Mouse (Mus musculus) heart, embryonic 13.5 days (tissue): ENCODE data around the gene Gpr119. TPM values are rescaled to one million over a fixed set of nuclear protein-coding genes. Genes with fewer than 3 reads are reported as not detected.

Source experiments
- ATAC-seq: fragments of 200-750 bp; cut with Nextera tagmentation; 2 replicates; pipeline ENCODE4 v1.8.0; 2017; ENCODE audit warnings: moderate TSS enrichment; ENCODE audit not compliant: insufficient number of reproducible peaks, low FRiP score, low TSS enrichment; ENCODE audit errors: extremely low read depth
- H3K27ac ChIP-seq: fragments of 300-500 bp; sonication (generic); replicated peaks from 2 replicates; pipeline ENCODE4 v1.5.1; 2015; ENCODE audit warnings: moderate library complexity, mild to moderate bottlenecking, inconsistent platforms
- H3K27me3 ChIP-seq: fragments of 300-500 bp; sonication (generic); replicated peaks from 2 replicates; pipeline ENCODE4 v1.6.1; 2015; ENCODE audit warnings: mild to moderate bottlenecking, inconsistent platforms
- H3K36me3 ChIP-seq: fragments of 300-500 bp; sonication (generic); 2 replicates; pipeline ENCODE4 v1.6.1; 2015; ENCODE audit warnings: mild to moderate bottlenecking, inconsistent platforms
- H3K4me1 ChIP-seq: fragments of 300-500 bp; sonication (generic); 2 replicates; pipeline ENCODE4 v1.6.1; 2015; ENCODE audit warnings: inconsistent platforms
- H3K4me2 ChIP-seq: fragments of 300-500 bp; sonication (generic); 2 replicates; pipeline ENCODE4 v1.6.1; 2015; ENCODE audit warnings: inconsistent platforms, mild to moderate bottlenecking, moderate library complexity
- H3K4me3 ChIP-seq: fragments of 300-500 bp; sonication (generic); 2 replicates; pipeline ENCODE4 v1.5.1; 2015; ENCODE audit warnings: moderate library complexity, mild to moderate bottlenecking, inconsistent platforms
- H3K9ac ChIP-seq: fragments of 300-500 bp; sonication (generic); 2 replicates; pipeline ENCODE4 v1.6.1; 2015; ENCODE audit warnings: inconsistent platforms, mild to moderate bottlenecking, moderate library complexity
- H3K9me3 ChIP-seq: fragments of 300-500 bp; sonication (generic); 2 replicates; pipeline ENCODE4 v1.6.1; 2016; ENCODE audit warnings: inconsistent platforms
- WGBS: fragments of 180-500 bp; shearing (Covaris S2); methylation state at CpG from one replicate; pipeline ENCODE4 v1.1.7; 2015; ENCODE audit warnings: mixed read lengths; 5-methylcytosine and 5-hydroxymethylcytosine counted together
- microRNA-seq: library from miRNA; unstranded; fragments of <30 nt; microRNA quantifications from one replicate; pipeline ENCODE4, GENCODE M21; 2016
- polyA plus RNA-seq: library from polyadenylated mRNA; unstranded; fragments of >200 nt; fragmentation: Nextera tagmentation; extraction: Ambion mirVana; gene quantifications from 2 replicates; pipeline ENCODE4 v1.2.1, GENCODE M21; 2015

Gene Gpr119
- polyA plus RNA-seq, 1 experiment from 2014 or later, result not detected

DNA sequence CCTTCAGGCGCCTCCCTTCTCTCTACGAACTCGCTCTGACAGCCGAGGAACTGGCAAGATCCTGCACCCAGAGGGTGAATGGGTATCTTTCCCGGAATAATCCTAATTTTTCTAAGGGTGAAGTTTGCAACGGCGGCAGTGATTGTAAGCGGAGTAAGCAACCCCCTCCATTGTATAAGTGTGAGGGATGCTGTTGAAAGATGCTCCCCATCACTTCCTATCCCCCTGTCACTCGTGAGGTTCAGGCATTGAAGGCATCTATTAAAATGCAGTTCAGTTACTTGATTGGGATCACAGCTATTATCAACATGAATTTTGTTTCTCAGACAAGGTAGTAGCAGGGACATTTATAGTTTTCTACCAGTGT, 50.2 kb downstream of the Gpr119 start:
- 16% methylated on average over 9 of the region's 9 CpGs for WGBS
- Histone ChIP-seq H3K4me3 (peak overlapping the region; percentile 69), H3K9ac (peak overlapping the region; percentile 77), H3K4me1 (no peaks in the 10 kb centered on the region), H3K4me2 (peak overlapping the region; percentile 73), H3K27me3 (no peaks in the 10 kb centered on the region), H3K36me3 (no peaks in the 10 kb centered on the region), H3K27ac (peak overlapping the region; percentile 80; the same call in 1 of the 2 replicates), H3K9me3 (no peaks in the 10 kb centered on the region)
- no peak for ATAC-seq

DNA sequence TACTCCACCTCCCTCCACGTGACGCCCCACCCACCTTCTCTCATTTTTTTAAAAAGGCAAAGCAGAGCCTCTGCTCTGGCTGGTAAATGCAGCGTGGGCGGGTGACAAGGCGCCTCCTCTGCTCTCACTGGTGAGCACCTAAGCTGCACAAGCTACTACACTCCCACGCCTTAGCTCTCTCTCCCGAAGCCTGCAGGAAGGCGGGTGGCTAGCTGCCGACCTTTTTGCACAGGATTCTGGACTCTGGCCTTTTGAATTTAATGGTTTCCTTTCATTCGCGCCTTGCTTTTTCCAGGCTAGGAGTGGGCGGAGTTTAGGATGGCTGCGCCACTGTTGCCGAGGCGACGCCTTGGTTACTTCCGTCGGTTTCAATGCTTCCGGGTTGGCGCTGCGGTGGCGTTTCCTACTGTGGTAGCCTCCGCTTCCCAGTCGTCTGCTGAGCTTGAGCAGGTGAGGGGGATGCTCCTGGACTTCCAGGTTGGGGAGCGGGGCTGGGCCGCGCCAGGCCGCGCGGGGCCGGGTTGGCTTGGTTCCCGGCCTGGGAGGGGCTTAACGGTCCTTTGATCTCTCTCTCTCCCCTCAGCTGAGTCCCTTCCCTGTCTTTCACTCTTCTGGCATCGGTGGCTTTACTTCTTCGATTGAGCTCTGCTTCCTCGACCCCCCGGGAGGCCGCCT, 50.8 kb downstream of the Gpr119 start, which contains the start of gene Slc25a14:
Slc25a14 (plus strand) TSS at position 35 of the 675 bp plus-strand sequence.
- Histone ChIP-seq H3K9me3 (no peaks in the 10 kb centered on the region), H3K9ac (peak within 1 kb of the TSS; percentile 77), H3K4me2 (peak within 1 kb of the TSS; percentile 73), H3K4me3 (peak within 1 kb of the TSS; percentile 69), H3K36me3 (no peaks in the 10 kb centered on the region), H3K27me3 (no peaks in the 10 kb centered on the region), H3K27ac (peak within 1 kb of the TSS; percentile 80), H3K4me1 (no peaks in the 10 kb centered on the region)
- 9% methylated on average over 38 of the region's 38 CpGs for WGBS
- ATAC-seq, result peak; percentile 77; the same call in 1 of the 2 replicates

DNA sequence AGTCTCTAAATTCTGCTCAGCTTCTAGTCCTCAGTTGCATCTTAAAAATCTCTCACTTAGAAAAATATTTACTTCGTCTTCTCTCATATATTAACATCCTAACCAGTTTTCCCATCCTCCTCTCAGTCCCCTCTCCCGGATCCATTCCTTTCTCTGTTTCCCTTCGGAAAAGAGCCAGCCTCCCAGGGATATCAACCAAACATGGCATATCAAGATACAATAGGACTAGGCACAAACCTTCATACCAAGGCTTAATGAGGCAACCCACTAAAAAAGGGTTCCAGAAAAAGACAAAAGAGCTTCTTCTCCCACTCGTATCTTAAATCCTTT, 51.3 kb downstream of the Gpr119 start:
- H3K9me3 ChIP-seq, result no peaks in the 10 kb centered on the region
- H3K27me3 ChIP-seq, result no peaks in the 10 kb centered on the region
- H3K27ac ChIP-seq, result peak overlapping the region; percentile 80
- no peak for ATAC-seq
- peak overlapping the region; percentile 77 for H3K9ac ChIP-seq
- H3K4me1 ChIP-seq, result no peaks in the 10 kb centered on the region
- 16% methylated on average over 4 of the region's 4 CpGs for WGBS
- H3K36me3 ChIP-seq, result no peaks in the 10 kb centered on the region
- H3K4me2 ChIP-seq, result peak overlapping the region; percentile 73
- peak overlapping the region; percentile 69 for H3K4me3 ChIP-seq

Small RNAs within 50 kb of the gene (microRNA-seq; reads per million reads assigned to microRNA genes)
- gene Gm27828, result not detected

Other genes starting within 250 kb of the Gpr119 start
- 9.2 and 10.3 TPM in 2 replicates for gene Elf4, start 211.3 kb downstream of the Gpr119 start, polyA plus RNA-seq
- 92.6 and 98.1 TPM in 2 replicates for gene Aifm1, start 160.9 kb downstream of the Gpr119 start, polyA plus RNA-seq
- gene Rab33a, start 155.2 kb downstream of the Gpr119 start, polyA plus RNA-seq, result 6.4 and 7.1 TPM in 2 replicates
- gene Zfp280c, start 80.0 kb downstream of the Gpr119 start, polyA plus RNA-seq, result 5.0 TPM in 2 replicates
- gene Slc25a14, start 51.1 kb downstream of the Gpr119 start, polyA plus RNA-seq, result 8.4 and 9.0 TPM in 2 replicates
- 13.7 and 18.4 TPM in 2 replicates for gene Rbmx2, start 20.5 kb upstream of the Gpr119 start, polyA plus RNA-seq
- not detected in 2 replicates for gene Gm595, start 203.2 kb upstream of the Gpr119 start, polyA plus RNA-seq